Mouse (Mus musculus) erythroblast, adult 5-6 weeks (primary cell): ENCODE measurements around the gene Rab6b. TPM values are rescaled to one million over a fixed set of nuclear protein-coding genes. Genes with fewer than 3 reads are reported as not detected.

Experiments used
- ATAC-seq: replicated peaks from 2 replicates; pipeline ENCODE4 v1.8.0; 2016; ENCODE audit warnings: moderate number of reproducible peaks, mild to moderate bottlenecking, moderate TSS enrichment, inconsistent platforms; ENCODE audit not compliant: poor library complexity, low FRiP score, severe bottlenecking
- total RNA-seq, 2 experiments: library from RNA; stranded (forward) in 1 of 2; stranded (reverse) in 1 of 2; fragments of 150-400 nt in 1 of 2; fragments of 200-764, 138-1000 nt in 1 of 2; gene quantifications; 2 replicates each; pipeline versions ENCODE4 v1.2.3 to v1.2.4; 2015 to 2017; ENCODE audit warnings: low replicate concordance in 2 of 2

Rab6b gene
- total RNA-seq, 2 experiments from 2014 or later: 0.09 TPM; not detected in 1

DNA sequence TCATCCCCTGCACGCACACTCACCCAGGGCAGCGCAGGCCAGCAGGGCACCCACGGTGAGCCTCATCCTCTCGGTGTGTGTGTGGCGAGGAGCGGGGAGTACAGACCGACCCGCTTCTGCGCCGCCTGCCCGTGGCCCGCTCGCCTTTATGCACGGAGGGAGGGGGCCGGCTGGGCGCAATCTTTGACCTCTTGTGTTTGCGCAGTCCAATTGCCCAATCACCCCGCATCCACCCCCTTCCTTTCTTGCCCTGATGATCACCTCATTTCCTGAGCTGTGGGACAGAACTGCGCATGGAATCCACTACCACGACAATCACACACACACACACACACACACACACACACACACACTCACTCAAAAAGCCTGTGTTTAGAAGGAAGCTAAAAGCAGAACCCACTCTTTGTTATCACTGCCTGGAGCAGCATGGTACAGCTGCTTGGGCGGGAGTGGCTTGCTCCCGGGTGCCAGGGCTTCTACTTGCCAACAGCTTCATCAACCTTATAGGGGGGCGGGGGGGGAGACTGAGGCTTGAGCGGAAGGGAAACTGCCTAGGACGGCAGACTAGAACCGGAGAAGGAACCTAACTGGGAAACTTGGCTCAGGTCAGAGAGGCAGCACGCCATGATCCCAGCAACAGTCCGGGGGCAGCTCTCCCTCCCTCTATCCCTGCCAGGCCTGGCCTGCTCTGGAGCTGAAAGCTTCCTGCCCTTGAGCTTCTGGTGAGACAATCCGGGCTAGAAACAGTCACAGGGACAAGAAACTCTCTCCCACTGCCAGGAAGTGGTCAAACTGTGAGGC, 118.8 kb downstream of the Rab6b start, which contains the start of the genes Gm20425 and Trf:
Gene Gm20425, minus strand, starts transcription at position 157 of the 801 bp plus-strand sequence.
Gene Trf, minus strand, starts transcription at position 294 of the 801 bp plus-strand sequence.
- ATAC-seq: no peak

DNA sequence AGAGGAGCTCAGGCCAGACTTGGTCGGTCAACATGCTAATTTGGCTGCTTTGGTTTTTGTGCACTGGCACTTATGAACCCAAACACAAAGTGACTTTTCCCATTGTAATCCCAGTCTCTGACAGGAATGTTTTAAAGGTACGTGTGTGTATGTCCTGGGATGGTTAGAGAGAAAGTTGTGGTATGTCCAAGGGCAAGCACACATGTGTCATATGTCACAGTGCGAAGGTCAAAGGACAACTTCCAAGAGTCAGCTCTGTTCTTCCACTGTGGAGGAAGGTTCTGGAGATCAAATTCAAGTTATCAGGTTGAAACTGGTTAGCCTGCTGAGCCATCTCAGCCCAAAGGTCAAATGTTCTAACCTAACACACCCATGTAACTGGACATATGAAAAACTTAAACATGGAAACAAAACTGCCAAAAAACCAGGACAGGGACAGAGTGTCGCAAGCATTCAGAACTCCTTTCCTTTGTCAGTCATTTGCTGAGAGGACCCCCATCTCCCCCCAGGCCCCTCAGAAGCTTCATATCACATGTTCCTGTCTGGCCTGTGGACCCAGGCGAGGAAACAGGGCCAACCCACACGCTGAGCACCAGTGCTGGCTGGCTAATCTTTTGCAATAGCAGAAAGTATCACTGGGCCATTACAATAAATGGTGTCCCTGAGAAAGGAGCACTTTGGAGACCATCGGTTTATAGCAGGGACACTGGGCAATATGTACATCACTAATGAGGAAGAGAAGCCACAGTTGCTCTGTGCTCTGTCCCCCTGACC, 120.8 kb downstream of the Rab6b start:
- ATAC-seq: no peak

DNA sequence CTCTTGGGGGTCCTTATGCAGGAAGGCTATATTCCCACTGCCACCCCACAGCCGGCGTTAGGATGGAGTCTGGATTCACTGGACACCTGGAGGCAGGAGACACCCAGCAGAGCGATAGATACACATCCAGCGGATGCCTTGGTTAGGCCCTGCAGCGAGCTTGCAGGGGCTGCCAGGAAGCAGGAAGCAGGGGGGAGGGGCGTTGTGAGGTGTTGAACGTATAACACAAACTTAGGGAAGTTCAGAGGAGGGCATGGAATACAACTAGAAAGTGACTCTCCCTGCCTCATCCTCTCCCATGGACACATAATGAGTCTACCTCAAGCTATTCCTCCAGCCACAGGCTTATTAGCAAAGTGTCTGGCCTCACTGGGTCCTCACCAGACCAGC, 121.4 kb downstream of the Rab6b start:
- no peak for ATAC-seq

DNA sequence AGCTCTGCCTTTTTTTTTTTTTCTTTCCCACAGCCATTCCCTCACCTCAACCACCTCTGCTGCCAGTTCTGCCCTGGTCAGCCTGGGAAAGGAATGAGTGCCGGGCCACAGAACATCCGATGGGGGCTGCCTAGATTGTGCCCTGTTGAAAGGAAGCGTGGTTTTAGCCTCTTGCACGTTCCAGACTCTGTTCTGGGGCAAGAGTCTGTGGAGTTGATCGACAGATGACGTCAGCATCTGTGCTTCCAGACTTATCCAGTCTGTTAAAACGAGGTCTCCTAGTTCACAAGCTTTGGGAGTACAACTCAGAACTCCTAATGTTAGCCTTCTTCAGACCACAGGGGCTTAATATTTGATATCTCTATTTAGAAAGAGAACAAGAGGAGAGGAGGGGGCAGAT, 122.5 kb downstream of the Rab6b start:
- ATAC-seq: no peak

DNA sequence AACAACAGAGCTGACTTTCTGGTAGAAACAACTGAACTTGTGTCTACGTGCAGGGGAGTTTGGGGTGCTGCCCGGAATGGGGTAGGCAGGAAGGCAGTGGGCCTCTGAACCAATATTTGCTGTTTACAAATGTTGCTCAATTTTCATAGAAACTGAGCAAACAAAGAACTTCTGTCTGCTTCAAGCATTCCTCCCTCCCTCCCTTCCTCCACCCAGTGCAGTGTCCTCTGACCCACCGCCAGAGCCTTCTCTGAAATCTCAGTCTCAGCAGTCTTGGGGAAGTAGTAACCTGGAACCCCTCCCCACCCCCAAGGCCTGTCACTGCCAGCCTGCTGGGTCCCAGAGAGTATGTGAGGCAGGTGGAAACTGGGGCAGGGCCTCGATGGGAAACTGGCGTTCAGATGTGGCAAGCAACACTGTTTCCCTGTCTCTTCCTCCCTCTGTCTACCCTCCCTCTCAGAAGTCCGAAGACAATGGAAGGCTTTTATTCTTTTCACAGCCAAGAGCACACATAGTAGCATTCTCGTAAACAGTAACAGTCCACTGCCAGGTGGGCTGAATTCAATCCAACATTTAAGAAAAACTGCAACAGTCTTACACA, 123.1 kb downstream of the Rab6b start:
- no peak for ATAC-seq

Other genes starting within 250 kb of the Rab6b start
- gene Slco2a1, start 123.1 kb upstream of the Rab6b start, total RNA-seq (2015; ENCODE audit: low replicate concordance): not detected in 2 replicates
- gene Slco2a1, start 123.1 kb upstream of the Rab6b start, total RNA-seq (2017; ENCODE audit: low replicate concordance): 0.09 TPM in 1 of 2 replicates, not detected in the other
- gene Srprb, start 90.3 kb downstream of the Rab6b start, total RNA-seq (2015; ENCODE audit: low replicate concordance): 2.1 and 2.9 TPM in 2 replicates
- gene Srprb, start 90.3 kb downstream of the Rab6b start, total RNA-seq (2017; ENCODE audit: low replicate concordance): 1.9 and 3.3 TPM in 2 replicates
- not detected in 2 replicates for gene Gm20425, start 118.5 kb downstream of the Rab6b start, total RNA-seq (2015; ENCODE audit: low replicate concordance)
- gene Gm20425, start 118.5 kb downstream of the Rab6b start, total RNA-seq (2017; ENCODE audit: low replicate concordance): 4.7 TPM in 1 of 2 replicates, not detected in the other
- 142 and 201 TPM in 2 replicates for gene Trf, start 118.7 kb downstream of the Rab6b start, total RNA-seq (2015; ENCODE audit: low replicate concordance)
- 49.4 and 54.1 TPM in 2 replicates for gene Trf, start 118.7 kb downstream of the Rab6b start, total RNA-seq (2017; ENCODE audit: low replicate concordance)
- 403 and 418 TPM in 2 replicates for gene 1300017J02Rik, start 193.3 kb downstream of the Rab6b start, total RNA-seq (2015; ENCODE audit: low replicate concordance)
- gene 1300017J02Rik, start 193.3 kb downstream of the Rab6b start, total RNA-seq (2017; ENCODE audit: low replicate concordance): 508 and 583 TPM in 2 replicates
- 49.3 and 75.1 TPM in 2 replicates for gene Topbp1, start 193.4 kb downstream of the Rab6b start, total RNA-seq (2015; ENCODE audit: low replicate concordance)
- 82.1 and 86.1 TPM in 2 replicates for gene Topbp1, start 193.4 kb downstream of the Rab6b start, total RNA-seq (2017; ENCODE audit: low replicate concordance)